Mouse (Mus musculus): Measurements from ENCODE around the gene 9430097D07Rik.

The 9430097D07Rik gene

DNA sequence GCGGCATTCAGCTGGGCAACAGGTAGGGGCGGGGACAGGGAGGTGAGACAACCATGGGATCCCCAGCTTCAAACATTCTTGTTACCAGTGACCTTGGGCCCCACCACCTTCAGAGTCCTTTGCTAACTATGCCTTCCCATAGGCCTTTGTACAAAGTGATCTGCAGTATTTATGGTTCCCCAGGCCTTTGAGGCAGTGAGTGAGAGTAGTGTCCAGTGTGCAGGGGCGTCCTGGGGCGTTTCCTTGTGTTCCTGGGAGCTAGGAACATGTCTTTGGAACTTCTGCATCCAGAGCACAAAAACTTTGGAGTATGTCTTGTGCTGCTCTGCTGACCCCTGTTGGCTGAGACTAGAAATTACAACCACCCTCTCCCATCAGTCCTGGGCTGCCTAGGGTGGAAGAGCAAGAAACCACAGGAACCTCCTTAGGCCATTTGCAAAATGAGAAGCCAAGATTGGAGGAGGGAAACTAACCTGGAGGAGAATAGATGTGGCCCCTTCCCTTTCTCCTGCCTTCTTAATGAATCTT is 8.9 kb downstream of the 9430097D07Rik start:
- DNase-seq (ENCODE audit: low read depth, low spot score): peak; percentile 67

DNA sequence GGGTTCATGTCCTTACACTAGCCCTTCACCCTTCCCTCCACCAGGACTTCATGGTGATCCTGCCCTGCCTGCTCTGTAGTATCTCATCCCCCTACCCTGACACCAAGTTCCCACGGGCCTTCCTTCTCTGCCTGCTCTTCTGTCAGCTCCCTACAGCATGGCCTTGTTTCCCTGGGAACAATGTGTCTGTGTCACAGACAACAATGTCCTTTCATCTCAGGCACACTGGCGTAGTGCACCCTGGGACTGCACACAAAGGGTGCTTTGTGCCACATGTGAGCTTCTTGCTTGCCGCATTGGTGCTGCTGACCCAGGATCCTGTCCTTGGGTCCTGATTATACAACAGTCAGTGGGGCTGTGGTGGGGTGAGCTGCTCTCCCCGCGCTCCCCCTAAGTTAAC is 15.9 kb downstream of the 9430097D07Rik start:
- no peak for DNase-seq (ENCODE audit: low read depth, low spot score)

DNA sequence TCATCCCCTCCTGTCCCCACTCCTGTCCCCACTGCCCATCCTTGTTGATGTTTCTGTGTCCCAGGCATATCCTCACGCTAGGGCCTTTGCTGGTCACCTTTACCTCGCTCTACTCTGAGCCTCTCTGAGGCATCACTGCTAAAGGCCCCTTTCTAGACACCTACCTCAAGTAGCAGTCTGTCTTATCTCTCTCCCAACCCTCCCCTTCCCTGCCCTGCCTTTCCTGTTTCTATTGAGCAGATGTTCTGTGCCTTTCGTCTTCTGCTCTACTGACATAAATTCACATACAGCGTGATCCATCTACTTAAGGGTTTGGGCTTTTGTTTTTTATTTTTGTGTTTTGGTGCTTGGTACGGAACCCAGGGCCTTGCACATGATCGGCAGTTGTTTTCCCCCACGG is 19.5 kb downstream of the 9430097D07Rik start:
- DNase-seq (ENCODE audit: low read depth, low spot score): no peak

DNA sequence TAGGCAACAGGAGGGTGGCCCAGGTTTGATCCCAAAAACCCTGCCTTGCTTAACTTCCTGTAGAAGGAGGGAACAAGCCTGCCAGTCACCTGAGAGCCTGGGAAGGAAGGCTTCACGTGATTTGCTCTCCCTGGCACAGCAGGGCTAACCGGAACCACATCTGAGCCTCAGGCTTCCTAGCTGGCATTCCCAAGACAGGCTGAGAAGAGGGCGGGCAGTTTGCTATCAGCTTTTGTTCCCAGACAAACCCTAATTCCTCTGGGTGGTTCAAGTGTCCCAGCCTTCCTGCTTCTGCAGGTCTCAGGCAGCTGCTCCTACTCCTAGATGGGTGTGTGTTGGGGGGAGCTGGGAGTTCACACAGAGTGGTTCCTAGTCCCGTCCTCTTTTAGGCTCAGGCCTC is 20.0 kb downstream of the 9430097D07Rik start:
- DNase-seq (ENCODE audit: low read depth, low spot score): no peak

DNA sequence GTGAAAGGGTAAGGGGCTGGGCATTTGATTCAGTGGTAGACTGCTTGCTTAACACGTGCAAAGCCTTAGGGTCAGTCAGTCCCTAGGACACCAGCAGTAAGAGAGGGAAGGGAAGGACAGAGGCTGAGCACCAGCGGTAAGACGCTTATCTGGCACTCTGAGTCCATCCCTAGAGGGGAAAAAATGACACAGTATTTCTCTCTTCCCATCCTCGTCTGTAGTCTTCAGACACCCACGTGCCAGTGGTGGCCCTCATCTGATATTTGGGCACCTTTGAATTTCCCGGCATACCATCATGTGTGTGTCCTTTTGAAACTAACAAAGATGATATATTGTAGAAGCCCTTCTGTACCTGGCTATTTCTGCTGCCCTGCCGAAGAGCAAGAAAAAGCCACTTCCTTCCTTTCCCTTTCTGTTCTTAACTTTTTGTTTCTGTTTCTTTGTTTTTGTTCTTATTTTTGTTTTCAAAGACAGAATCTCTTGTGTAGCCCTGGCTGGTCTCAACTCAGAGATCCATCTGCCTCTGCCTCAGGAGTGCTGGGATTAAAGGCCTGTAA is 21.8 kb downstream of the 9430097D07Rik start:
- DNase-seq (ENCODE audit: low read depth, low spot score): peak; percentile 64

DNA sequence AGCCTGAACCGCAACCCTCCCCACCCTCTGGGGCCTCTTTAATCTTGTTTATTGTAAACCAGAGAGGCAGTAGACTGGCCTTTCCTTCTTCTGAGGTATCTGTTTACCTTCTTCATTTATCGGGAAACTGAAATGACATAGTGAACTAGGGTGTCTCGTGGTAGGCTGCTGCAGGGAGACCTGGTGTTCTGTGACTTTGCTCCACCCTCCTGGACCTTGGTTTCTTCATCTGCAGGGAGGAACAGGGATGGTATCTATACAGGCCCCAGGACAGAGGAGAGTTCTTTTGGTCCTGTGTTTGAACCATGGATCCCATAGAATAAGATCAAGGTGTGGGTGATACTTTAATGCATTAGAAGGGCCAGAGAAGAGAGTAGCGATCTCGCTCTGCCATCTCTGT is 24.2 kb downstream of the 9430097D07Rik start:
- DNase-seq (ENCODE audit: low read depth, low spot score): no peak

DNA sequence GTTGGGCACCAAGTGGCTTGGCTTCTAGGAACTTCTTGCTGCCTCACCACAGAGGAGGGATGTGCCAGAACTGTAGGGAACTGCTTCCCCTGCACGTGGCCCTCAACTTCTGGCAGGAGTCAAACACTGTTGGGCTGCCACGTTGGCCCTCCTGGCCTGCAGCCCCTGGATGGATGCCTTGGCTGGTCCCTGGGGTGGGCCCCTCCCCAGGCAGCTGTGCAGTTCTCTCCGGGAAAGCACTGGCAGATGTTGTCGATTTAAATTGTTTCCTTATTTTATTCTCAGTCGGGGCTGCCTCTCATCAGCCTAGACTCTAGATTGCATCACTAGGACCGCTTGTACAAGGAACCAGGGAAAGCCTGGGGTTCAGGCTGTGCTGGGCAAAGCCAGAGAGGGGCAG is 25.7 kb downstream of the 9430097D07Rik start:
- no peak for DNase-seq (ENCODE audit: low read depth, low spot score)

DNA sequence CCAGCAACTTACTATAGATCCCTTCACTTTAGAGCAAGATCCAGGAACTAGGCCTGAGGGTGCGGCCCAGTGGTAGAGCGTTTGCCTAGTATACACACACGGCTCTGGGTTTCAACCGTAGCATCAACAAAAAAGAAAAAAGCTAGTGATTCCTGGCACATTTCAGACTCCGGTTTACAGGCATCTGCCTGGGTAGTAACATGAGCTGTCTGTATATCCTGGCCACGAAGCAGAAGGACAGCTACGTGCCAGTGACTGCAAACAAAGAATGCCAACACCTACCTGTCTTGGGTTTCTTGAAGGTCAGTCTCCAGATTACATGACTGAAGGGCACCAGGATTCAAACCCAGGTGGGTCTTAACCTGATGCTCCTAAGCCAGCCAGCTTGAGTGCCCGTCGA is 26.3 kb downstream of the 9430097D07Rik start:
- DNase-seq (ENCODE audit: low read depth, low spot score): no peak

DNA sequence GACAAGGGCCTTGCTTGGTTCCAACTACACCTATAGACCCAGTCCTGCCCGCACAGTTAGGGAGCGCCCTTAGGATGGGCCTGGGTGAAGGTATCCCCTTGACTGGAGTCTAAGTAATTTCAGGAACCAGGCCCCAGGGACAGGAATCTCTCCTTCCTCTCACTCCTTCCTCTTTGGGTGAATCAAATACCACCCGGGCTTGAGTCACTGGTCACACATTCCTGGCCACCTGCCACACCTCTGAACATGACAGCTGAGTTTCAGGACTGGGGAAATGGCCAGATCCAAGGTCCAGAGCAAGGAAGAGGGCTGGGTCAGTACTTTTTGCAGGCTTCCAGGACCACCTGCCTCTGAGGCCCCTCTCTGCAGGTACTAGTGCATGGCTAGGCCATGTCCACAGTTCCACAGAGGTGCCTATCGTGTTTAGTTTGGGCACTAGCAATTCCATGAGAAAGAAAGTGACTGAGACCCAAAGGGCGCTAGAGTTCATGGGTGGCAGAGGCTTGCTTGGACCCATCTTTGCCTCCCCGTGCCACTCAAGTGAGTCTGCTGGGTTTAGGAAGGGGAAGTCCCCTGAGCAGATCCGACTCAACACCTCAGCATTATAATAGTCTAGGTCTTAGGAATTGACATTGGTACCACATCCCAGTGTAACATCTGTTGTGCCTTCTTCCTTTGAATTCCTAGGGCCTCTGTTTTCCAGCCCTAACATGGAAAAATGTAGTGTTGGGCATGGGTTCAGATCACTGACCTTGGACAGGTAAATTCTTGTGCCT is 27.3 kb downstream of the 9430097D07Rik start:
- no peak for DNase-seq (ENCODE audit: low read depth, low spot score)

DNA sequence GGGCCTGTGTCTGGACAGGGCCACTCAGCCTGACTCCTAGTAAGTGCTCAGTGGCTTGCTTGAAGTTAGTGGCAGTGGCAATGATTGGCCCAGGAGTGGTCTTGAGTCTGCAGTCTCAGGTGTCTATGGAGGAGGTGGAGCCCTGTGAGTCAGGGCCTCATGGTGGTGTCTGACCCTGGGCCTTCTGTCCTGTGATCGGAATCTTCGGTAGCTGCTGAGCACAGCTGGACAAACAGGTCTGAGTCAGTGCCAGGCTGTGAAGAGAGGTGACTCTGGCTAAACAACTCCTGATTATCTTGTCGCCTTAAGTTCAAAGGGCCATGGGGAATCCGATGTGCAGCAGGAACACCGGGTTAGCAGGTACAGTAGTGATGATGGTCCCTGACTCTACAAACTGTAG is 28.1 kb downstream of the 9430097D07Rik start:
- DNase-seq (ENCODE audit: low read depth, low spot score): no peak

DNA sequence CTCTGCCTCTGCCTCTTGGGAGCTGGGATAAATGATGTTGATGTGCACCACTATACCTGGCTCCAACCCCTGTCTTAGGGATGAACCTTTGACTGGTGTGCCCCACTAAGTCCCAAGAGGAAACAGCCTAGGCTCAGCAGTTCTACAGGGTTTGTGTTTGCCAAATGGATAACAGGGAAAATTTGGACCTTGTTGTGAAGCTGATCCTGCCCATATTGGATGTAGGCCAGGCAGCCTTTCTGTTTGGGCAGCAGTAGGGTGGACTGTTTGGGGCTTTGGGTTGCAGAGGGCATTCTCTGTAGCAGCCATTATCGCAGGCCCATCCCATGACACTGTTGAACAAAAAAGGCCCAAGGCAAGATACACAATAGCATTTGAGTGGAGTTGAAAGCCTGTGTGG is 28.5 kb downstream of the 9430097D07Rik start:
- DNase-seq (ENCODE audit: low read depth, low spot score): no peak

DNA sequence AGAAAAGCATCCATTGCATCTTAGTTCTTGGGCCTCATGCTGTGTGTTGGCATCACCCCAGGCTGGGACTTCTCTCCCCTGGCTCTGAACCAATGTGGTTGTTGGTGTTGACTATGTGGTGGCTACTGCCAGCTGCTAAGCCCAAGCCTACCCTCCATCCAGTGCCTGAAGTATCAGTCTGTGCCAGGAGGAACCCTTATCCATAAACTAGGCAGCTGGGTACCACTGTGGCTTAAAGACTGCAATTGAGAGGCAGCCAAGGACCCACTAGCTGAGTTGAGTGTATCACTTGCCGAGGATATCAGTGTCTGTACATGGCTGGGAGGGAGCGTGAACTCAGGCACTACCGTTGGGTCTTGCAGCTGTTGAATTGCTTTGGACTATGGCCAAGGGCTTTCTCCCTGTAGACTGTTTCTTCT is 32.4 kb downstream of the 9430097D07Rik start:
- no peak for DNase-seq (ENCODE audit: low read depth, low spot score)

DNA sequence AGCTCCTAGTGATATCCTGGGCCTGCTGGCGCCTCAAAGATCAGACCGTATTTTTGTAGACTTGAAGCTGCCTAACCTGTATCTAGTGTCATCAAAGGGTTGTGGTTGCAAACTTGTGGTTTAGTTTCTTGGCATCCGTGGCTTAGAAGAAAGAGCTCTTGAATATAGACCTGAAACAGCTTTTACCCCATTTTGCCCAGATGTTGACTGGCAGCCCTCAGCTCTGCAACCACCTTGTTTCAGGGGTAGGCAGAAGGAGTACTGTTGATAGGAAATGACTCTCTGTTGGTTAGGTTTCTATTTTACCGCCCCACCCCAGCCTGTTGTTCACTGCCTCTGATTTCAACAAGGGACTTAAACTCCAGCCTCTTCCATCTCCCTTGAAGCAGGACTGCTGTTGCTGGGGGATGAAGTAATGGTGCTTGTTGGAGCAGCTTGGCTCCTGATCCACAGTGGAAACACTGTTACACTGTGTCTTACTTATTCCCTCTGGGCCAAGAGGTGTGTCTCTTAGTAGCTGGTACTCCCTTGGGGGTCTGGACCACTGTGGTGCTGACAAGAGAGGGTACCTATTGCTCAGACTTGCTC is 33.4 kb downstream of the 9430097D07Rik start:
- no peak for DNase-seq (ENCODE audit: low read depth, low spot score)

DNA sequence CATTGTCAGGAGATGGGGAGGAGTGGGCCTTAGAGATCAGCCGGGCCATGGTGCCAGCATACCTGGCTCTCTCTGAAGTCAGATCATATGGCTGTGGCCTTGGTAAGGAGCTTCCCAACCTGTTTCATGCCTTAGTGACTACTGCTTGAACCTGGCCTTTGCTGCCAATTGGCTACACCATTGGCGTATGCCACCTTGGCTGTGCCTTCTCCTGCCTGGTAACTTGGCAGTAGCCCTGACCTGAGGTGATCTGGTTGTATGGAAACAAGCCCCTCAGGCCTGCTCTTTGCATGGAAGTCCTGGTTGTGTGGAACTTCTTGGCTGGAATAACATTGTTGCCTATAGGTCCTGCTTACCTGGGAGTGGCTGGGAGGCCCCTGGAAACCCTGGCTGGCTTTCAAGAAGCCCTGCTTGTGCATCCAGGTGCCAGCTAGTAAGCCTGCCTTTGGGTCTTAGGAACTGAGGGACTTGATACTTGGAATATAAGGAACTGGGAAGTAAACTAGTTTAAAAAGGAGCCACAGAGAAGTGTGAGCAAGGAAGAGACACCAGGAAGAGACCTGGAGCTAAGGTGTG is 34.1 kb downstream of the 9430097D07Rik start:
- no peak for DNase-seq (ENCODE audit: low read depth, low spot score)

DNA sequence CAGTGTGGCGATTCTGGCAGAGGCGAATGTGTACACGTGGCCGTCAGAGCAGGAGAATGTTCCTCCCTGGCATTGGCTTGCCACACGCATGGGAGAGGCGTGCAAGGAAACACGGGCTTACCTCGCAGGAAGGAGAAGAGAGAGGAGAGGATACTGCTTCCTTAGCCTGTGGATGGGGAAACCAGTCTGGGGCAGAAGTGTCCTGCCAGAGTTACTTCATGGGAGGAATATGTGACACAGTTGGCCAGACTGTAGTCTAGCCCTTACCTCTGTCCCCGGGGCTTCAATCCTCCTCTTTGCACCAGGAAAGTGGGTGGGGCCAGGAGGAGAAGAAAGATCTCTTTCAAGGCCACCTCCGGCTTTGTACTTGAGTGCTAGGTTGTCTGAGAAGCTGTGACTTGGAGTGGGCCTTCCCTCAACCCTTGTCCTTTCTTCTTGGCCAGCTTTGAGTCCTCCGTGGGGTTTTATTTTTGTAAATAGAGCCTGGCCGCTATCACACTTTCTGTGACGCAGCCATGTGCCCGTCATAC is 36.0 kb downstream of the 9430097D07Rik start:
- DNase-seq (ENCODE audit: low read depth, low spot score): no peak

DNA sequence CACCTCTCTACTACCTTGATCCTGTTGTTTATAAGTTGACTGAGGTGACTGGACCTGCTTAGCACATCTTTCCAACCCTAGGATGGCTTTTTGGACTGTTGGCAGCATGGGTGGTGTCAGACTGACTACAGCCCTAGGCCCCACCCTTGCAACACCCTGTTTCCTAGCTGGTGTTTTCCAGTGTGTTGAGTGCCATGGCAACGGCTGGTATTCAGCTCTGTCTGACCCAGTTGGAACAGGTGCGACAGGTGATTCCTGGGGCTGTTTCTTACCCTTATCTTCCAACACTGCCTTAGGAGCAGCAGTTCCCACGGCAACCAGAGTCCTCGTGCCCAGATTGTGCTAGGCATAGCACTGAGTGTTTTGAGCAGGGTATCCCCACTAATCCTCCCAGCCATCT is 37.0 kb downstream of the 9430097D07Rik start:
- DNase-seq (ENCODE audit: low read depth, low spot score): no peak

DNA sequence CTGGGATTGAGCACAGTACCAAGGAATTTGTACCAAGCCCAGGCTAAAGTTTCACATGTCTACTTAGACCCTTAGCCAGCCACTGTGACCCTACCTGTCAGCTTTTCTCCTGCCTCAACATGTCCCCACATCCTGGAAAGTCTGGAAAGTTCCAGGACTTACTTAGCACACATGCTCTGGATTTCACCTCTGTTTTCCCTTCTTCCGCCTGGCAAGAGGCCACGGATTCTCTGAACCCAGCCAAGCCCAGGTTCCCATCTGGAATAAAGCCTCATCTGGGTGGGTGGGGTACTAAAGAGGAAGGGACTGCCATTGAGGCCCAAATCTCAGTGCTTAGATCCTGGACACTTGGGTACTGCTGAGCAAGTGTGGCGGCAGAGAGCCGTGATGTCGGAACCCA is 37.5 kb downstream of the 9430097D07Rik start:
- DNase-seq (ENCODE audit: low read depth, low spot score): no peak

DNA sequence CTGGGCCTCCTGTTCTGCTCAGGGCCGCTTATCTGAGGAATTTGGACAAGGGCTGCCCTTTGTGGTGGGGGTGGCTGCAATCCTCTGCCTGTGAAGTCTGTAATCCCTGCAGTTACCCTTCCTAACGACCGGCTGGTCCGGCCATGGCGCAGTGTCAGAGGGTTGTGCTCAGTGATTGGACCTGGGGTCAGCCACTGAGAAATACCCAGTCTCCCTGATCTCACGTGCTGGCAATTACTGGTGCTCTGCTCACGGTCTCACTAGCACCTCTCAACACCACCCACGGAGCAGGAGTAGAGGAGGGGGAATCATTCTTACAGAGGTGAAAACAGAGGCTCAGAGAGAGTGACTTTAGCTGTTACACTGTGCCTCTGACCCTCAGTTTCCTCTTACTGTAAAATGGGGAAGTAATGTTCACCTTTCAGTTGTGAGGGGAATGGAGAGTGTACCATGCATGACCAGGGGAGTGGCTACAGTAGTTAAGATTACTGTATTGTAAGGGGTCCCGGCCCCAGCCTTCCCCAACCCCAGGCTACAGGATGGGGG is 38.1 kb downstream of the 9430097D07Rik start:
- peak; percentile 85 for DNase-seq (ENCODE audit: low read depth, low spot score)

DNA sequence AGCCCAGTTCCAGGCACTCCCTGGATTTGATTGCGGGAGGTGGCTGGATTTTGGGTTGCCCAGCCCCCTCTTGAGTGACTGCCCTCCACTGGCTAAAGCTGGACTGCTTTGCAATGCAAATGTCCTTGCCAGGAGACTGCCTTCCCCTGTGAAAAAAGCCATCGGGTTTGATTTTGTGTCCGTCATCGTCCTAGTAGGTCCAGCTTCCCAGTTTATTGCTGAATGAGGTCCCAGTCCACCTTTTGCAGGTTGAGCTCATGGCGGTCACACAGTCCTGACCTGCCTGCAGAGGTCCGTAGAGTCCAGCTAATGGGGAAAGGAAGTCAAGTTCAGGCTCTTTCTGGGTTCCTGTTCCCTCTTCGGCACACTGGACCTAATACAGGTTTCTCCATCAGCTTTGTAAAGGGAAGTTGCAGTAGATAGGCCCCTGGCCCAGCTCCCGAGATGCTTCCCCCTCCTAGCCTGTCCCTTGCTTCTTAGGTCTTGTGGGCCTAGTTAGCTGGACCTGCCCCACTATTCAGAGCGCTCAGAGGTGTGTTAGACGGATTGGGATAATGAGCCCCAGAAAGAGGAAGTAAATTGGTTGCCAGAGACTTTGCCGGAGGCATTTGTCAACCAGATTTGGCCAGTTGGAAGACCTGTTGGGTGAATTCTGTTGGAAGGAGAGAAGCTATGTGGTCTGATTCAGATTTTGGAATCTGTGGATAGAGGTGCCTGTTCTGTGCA is 38.7 kb downstream of the 9430097D07Rik start:
- DNase-seq (ENCODE audit: low read depth, low spot score): peak; percentile 86

DNA sequence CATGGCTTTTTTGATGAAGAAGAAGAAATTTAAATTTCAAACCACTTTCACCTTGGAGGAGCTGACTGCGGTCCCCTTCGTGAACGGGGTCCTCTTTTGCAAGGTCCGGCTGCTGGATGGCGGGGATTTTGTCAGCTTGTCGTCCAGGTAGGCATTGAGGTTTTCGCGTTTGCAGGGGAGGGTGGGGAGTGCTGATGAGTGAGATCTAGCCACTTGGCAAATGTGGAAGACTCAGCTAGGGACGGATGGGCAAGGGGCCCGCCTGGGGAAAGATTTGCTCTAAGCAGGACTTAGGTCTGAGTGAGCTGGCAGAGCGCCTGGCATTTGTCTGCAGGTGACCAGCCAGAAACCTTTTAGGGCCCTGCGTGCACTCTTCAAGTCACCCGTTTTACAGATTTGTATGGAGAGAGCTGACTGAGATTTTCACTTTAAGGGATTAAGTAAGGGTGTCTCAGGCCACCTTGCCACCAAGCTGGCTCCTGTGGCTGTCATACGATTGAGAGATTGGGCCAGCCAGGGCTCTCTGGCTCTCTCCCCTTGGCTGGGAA is 39.3 kb downstream of the 9430097D07Rik start:
- DNase-seq (ENCODE audit: low read depth, low spot score): no peak

DNA sequence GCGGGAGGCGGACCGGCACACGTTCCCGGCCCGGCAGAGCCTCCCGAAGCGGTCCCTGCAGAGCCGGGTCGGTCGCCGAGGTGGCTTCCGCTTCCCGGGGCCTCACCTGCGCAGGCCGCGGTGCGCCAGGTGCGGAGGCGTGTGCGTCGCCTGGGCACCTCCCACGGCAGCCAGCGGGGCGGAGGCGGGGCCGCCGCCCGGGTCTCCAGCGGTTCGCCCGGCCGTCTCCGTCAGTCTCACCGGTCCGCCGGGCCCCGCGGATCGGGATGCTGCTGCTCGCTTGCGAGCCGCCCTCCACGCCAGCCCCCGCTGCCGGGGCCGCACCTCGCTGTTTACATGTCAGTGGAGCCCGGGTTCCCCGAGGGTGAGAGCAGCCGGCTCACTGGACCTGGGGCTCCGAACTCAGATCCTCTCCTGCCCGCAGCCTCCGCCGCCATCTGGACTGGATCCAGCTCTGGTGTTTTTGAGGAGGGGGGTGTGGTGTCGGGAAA is 39.9 kb downstream of the 9430097D07Rik start:
- no peak for DNase-seq (ENCODE audit: low read depth, low spot score)
